ENCODE assay signal across 26 mouse cellular contexts in genomic region chr9:113628780-113629179, GRCm38 (mm10).
A peak's percentile ranks its signal among the peaks of the same experiment; 100 is the strongest.
DNase-seq lines count a peak whose midpoint lies in the region; ATAC-seq and TF ChIP-seq lines count a peak whose summit lies in the region.
"Had no signal": no experiment of that assay in that cellular context is flagged by ENCODE, and none has a peak within 500 bp of the region (broad histone marks: within the 10 kb centered on the region; RNA-seq: fewer than 3 reads in every experiment).

No protein-coding gene starts in this region.

- no peak for DNase-seq in forebrain, postnatal 0 days
- DNase-seq in forebrain, embryonic 14.5 days (ENCODE audit: low spot score), result no peak
- DNase-seq in liver, postnatal 0 days, result no peak
- no peak for DNase-seq in liver, embryonic 11.5 days (ENCODE audit: low spot score)
- peak; percentile 25 for DNase-seq in ES-CJ7 (ENCODE audit: low read depth, low spot score)
- DNase-seq in spleen, postnatal 4 days (ENCODE audit: low spot score in 2 of 2), result no peak
- no peak for DNase-seq in thymus, postnatal 0 days (ENCODE audit: low spot score)
- DNase-seq: adrenal gland, postnatal 14 days; cerebellum, adult 2 months; gastrocnemius, postnatal 36 days; heart, postnatal 36 days; kidney, adult 9 months; kidney, postnatal 36 days; liver; midbrain, embryonic 14.5 days; thymus, adult 2 months had no signal

- no peak overlapping the region for H3K4me3 ChIP-seq in forebrain, postnatal 0 days (ENCODE audit: low read depth, low read length)
- no peak overlapping the region for H3K4me3 ChIP-seq in forebrain, embryonic 14.5 days (ENCODE audit: low read depth, low read length)
- no peak overlapping the region for H3K4me3 ChIP-seq in liver, postnatal 0 days (ENCODE audit: low read depth, low read length)
- H3K4me3 ChIP-seq in liver, embryonic 11.5 days (ENCODE audit: low read depth, low read length), result no peak overlapping the region
- no peak overlapping the region for H3K4me3 ChIP-seq in cortical plate, adult 2 months (ENCODE audit: insufficient read depth, low read length)
- H3K4me3 ChIP-seq: embryonic facial prominence, embryonic 10.5 days; heart, embryonic 15.5 days; intestine, embryonic 15.5 days; limb, embryonic 10.5 days; megakaryocyte, embryonic 14.5 days; myocyte; neural tube, embryonic 13.5 days had no signal

- no peaks in the 10 kb centered on the region for H3K9me3 ChIP-seq in forebrain, postnatal 0 days (ENCODE audit: low read length)
- no peaks in the 10 kb centered on the region for H3K9me3 ChIP-seq in forebrain, embryonic 14.5 days (replicated peaks; ENCODE audit: control insufficient read depth, low read length)
- H3K9me3 ChIP-seq in liver, postnatal 0 days (ENCODE audit: low read length), result no peaks in the 10 kb centered on the region
- H3K9me3 ChIP-seq in liver, embryonic 11.5 days (ENCODE audit: control insufficient read depth, low read length), result no peaks in the 10 kb centered on the region
- H3K9me3 ChIP-seq: heart, embryonic 15.5 days; intestine, embryonic 15.5 days; limb, embryonic 10.5 days; neural tube, embryonic 13.5 days had no signal

- H3K36me3 ChIP-seq in forebrain, postnatal 0 days (ENCODE audit: insufficient read depth), result no peaks in the 10 kb centered on the region
- H3K36me3 ChIP-seq in forebrain, embryonic 14.5 days (ENCODE audit: control insufficient read depth, insufficient read depth, low read length), result no peaks in the 10 kb centered on the region
- no peaks in the 10 kb centered on the region for H3K36me3 ChIP-seq in liver, postnatal 0 days (replicated peaks; ENCODE audit: insufficient read depth, low read length)
- H3K36me3 ChIP-seq in liver, embryonic 11.5 days (ENCODE audit: control insufficient read depth, insufficient read depth, low read length), result no peaks in the 10 kb centered on the region
- H3K36me3 ChIP-seq: embryonic facial prominence, embryonic 10.5 days; G1E; heart, embryonic 15.5 days; intestine, embryonic 15.5 days; limb, embryonic 10.5 days; neural tube, embryonic 13.5 days had no signal

- peak overlapping the region; percentile 47; the same call in 1 of the 2 replicates for H3K27ac ChIP-seq in forebrain, postnatal 0 days (ENCODE audit: low read depth, low read length)
- no peak overlapping the region for H3K27ac ChIP-seq in forebrain, embryonic 14.5 days (ENCODE audit: low read depth, low read length)
- H3K27ac ChIP-seq in liver, postnatal 0 days (ENCODE audit: low read depth), result no peak overlapping the region
- H3K27ac ChIP-seq in liver, embryonic 11.5 days (ENCODE audit: low read depth, low read length), result no peak overlapping the region
- H3K27ac ChIP-seq in cortical plate, adult 2 months (ENCODE audit: insufficient read depth, low read length), result 0 out of 2 replicates have a peak overlapping the region, but pooled peaks have one; percentile 2
- H3K27ac ChIP-seq: embryonic facial prominence, embryonic 10.5 days; heart, embryonic 15.5 days; hindbrain, embryonic 14.5 days; intestine, embryonic 15.5 days; limb, embryonic 10.5 days; neural tube, embryonic 13.5 days had no signal

- WGBS in forebrain, postnatal 0 days, result 97% methylated on average over 1 of the region's 1 CpGs
- WGBS in forebrain, embryonic 14.5 days, result 90% methylated on average over 1 of the region's 1 CpGs
- WGBS in liver, postnatal 0 days (ENCODE audit: insufficient replicate concordance), result 75% methylated on average over 1 of the region's 1 CpGs
- whole genome bisulfite sequencing in liver, embryonic 11.5 days, result 63% methylated on average over 1 of the region's 1 CpGs

- no peak for TF ChIP-seq POLR2A in cortical plate, adult 2 months (IDR thresholded peaks at IDR 0.05; ENCODE audit: extremely low read depth, insufficient read depth, low read length)

- peak; percentile 45 for TF ChIP-seq CTCF in forebrain, postnatal 0 days (IDR thresholded peaks at IDR 0.05; ENCODE audit: low read depth)
- TF ChIP-seq CTCF in liver, postnatal 0 days (IDR thresholded peaks at IDR 0.05; ENCODE audit: low read depth), result peak; percentile 21; the same call in 1 of the 2 replicates
- peak; percentile 7; the same call in 1 of the 2 replicates for TF ChIP-seq CTCF in cortical plate, adult 2 months (IDR thresholded peaks at IDR 0.05; ENCODE audit: extremely low read depth, insufficient read depth, low read length)

- no peak for TF ChIP-seq EP300 in liver, postnatal 0 days (IDR thresholded peaks at IDR 0.05; ENCODE audit: low read depth)

- ATAC-seq in forebrain, postnatal 0 days, result no peak
- ATAC-seq in forebrain, embryonic 14.5 days, result no peak
- ATAC-seq in liver, postnatal 0 days, result no peak
- ATAC-seq in liver, embryonic 11.5 days (replicated peaks; ENCODE audit: low FRiP score), result no peak
- ATAC-seq: intestine, embryonic 15.5 days had no signal

- no peak overlapping the region for H3K4me2 ChIP-seq in forebrain, postnatal 0 days (ENCODE audit: low read depth)
- H3K4me2 ChIP-seq in forebrain, embryonic 14.5 days (ENCODE audit: low read length), result no peak overlapping the region
- H3K4me2 ChIP-seq in liver, postnatal 0 days (ENCODE audit: low read depth, low read length), result no peak overlapping the region
- no peak overlapping the region for H3K4me2 ChIP-seq in liver, embryonic 11.5 days
- H3K4me2 ChIP-seq: heart, embryonic 15.5 days; hindbrain, embryonic 14.5 days; intestine, embryonic 15.5 days; neural tube, embryonic 13.5 days had no signal

- no peaks in the 10 kb centered on the region for H3K27me3 ChIP-seq in forebrain, postnatal 0 days (ENCODE audit: insufficient read depth, low read length)
- H3K27me3 ChIP-seq in forebrain, embryonic 14.5 days (replicated peaks; ENCODE audit: control insufficient read depth, insufficient read depth, low read length), result no peaks in the 10 kb centered on the region
- H3K27me3 ChIP-seq in liver, postnatal 0 days (ENCODE audit: insufficient read depth, low read length), result no peaks in the 10 kb centered on the region
- no peaks in the 10 kb centered on the region for H3K27me3 ChIP-seq in liver, embryonic 11.5 days (replicated peaks; ENCODE audit: control insufficient read depth, insufficient read depth, low read length)
- H3K27me3 ChIP-seq: heart, embryonic 15.5 days; intestine, embryonic 15.5 days; neural tube, embryonic 13.5 days had no signal

- no peak overlapping the region for H3K9ac ChIP-seq in forebrain, postnatal 0 days
- no peak overlapping the region for H3K9ac ChIP-seq in forebrain, embryonic 14.5 days (ENCODE audit: low read length)
- H3K9ac ChIP-seq in liver, postnatal 0 days (replicated peaks), result no peak overlapping the region
- no peak overlapping the region for H3K9ac ChIP-seq in liver, embryonic 11.5 days (ENCODE audit: low read depth, low read length)
- H3K9ac ChIP-seq: heart, embryonic 15.5 days; hindbrain, embryonic 14.5 days; intestine, embryonic 15.5 days; neural tube, embryonic 13.5 days had no signal

- H3K4me1 ChIP-seq in forebrain, postnatal 0 days (ENCODE audit: insufficient read depth), result no peaks in the 10 kb centered on the region
- no peaks in the 10 kb centered on the region for H3K4me1 ChIP-seq in forebrain, embryonic 14.5 days (ENCODE audit: control insufficient read depth, insufficient read depth, low read length)
- no peaks in the 10 kb centered on the region for H3K4me1 ChIP-seq in liver, postnatal 0 days (ENCODE audit: insufficient read depth)
- no peaks in the 10 kb centered on the region for H3K4me1 ChIP-seq in liver, embryonic 11.5 days (replicated peaks; ENCODE audit: control insufficient read depth, insufficient read depth, low read length)
- H3K4me1 ChIP-seq in cortical plate, adult 2 months (ENCODE audit: control insufficient read depth, insufficient read depth, low read length), result peaks cover 7% of the 10 kb centered on the region; the same call in 1 of the 2 replicates
- H3K4me1 ChIP-seq: embryonic facial prominence, embryonic 10.5 days; heart, embryonic 15.5 days; intestine, embryonic 15.5 days; limb, embryonic 10.5 days; megakaryocyte, embryonic 14.5 days had no signal

Comparison
In these comparisons a context has a peak if more than half of its experiments do, and no peak if none do; other contexts are left out.
1. H3K27ac ChIP-seq: peak in forebrain, postnatal 0 days (single experiment) and cortical plate, adult 2 months (single experiment); none in forebrain, embryonic 14.5 days (single experiment), liver, postnatal 0 days (single experiment) and liver, embryonic 11.5 days (single experiment).
2. Peak in every context shown above with its lines, with median percentiles within 50 percentile points of each other: CTCF ChIP-seq.